Mouse (Mus musculus): ENCODE measurements around the gene Rbm7. TPM values are rescaled to one million over a fixed set of nuclear protein-coding genes. Genes with fewer than 3 reads are reported as not detected.
"Not testable (repeated sequence)": the region's sequence is repeated elsewhere in the genome, so short reads cannot be mapped to it uniquely, and the experiment has no call there.

The Rbm7 gene
- total and polyA plus RNA-seq, 3 experiments: 10.6 to 21.3 (median 20.6) TPM

- Histone ChIP-seq H3K27me3 (ENCODE audit: control insufficient read depth, insufficient read depth, low read length) (no peaks in the 10 kb centered on the region), H3K27ac (no peak overlapping the region), H3K4me3 (no peak overlapping the region), H3K9ac (ENCODE audit: low read depth, low read length) (no peak overlapping the region), H3K4me1 (ENCODE audit: control insufficient read depth, insufficient read depth, low read length) (peaks cover 1% of the 10 kb centered on the region), H3K36me3 (ENCODE audit: control insufficient read depth, insufficient read depth, low read length) (peaks cover 12% of the 10 kb centered on the region), H3K79me2 (replicated peaks; ENCODE audit: control insufficient read depth, insufficient read depth, low read length) (0 out of 2 replicates have a peak, but pooled peaks cover 2% of the 10 kb centered on the region)
- DNase-seq: no peak
- intact Hi-C loops (cut with DNase I): no loop called here
- 73% methylated on average over 10 of the region's 10 CpGs for WGBS
- no peak for TF ChIP-seq POLR2A (IDR thresholded peaks at IDR 0.05; ENCODE audit: insufficient read depth, low read depth, low read length)
- TF ChIP-seq CTCF (IDR thresholded peaks at IDR 0.05): no peak
- no peak for TF ChIP-seq EP300 (IDR thresholded peaks at IDR 0.05; ENCODE audit: insufficient read depth, low read depth, low read length)
Measured at GRCm38 (mm10) chr9:48476236-48477165, 18.6 kb downstream of the Rbm7 start.

GRCm38 (mm10) chr9:48474367-48474766 lies 20.7 kb downstream of the Rbm7 start:
- WGBS: 91% methylated on average over 9 of the region's 9 CpGs

GRCm38 (mm10) chr9:48473131-48473530 lies 22.0 kb downstream of the Rbm7 start:
- no peak for DNase-seq
- 93% methylated on average over 12 of the region's 12 CpGs for WGBS
- H3K4me1 ChIP-seq (ENCODE audit: control insufficient read depth, insufficient read depth, low read length): no peaks in the 10 kb centered on the region
- intact Hi-C loops (cut with DNase I): no loop called here
- H3K27ac ChIP-seq: no peak overlapping the region
- H3K27me3 ChIP-seq (ENCODE audit: control insufficient read depth, insufficient read depth, low read length): no peaks in the 10 kb centered on the region
- H3K36me3 ChIP-seq (ENCODE audit: control insufficient read depth, insufficient read depth, low read length): peaks cover 7% of the 10 kb centered on the region
- H3K79me2 ChIP-seq (replicated peaks; ENCODE audit: control insufficient read depth, insufficient read depth, low read length): no peaks in the 10 kb centered on the region
- no peak overlapping the region for H3K9ac ChIP-seq (ENCODE audit: low read depth, low read length)
- H3K4me3 ChIP-seq: no peak overlapping the region
- TF ChIP-seq EP300 (IDR thresholded peaks at IDR 0.05; ENCODE audit: insufficient read depth, low read depth, low read length): no peak
- no peak for TF ChIP-seq POLR2A (IDR thresholded peaks at IDR 0.05; ENCODE audit: insufficient read depth, low read depth, low read length)
- TF ChIP-seq CTCF (IDR thresholded peaks at IDR 0.05): no peak

More at GRCm38 (mm10) chr9:48474367-48474766, 20.7 kb downstream of the Rbm7 start:
- Histone ChIP-seq H3K79me2 (replicated peaks; ENCODE audit: control insufficient read depth, insufficient read depth, low read length) (no peaks in the 10 kb centered on the region), H3K4me3 (no peak overlapping the region), H3K9ac (ENCODE audit: low read depth, low read length) (no peak overlapping the region), H3K36me3 (ENCODE audit: control insufficient read depth, insufficient read depth, low read length) (peaks cover 12% of the 10 kb centered on the region), H3K4me1 (ENCODE audit: control insufficient read depth, insufficient read depth, low read length) (no peaks in the 10 kb centered on the region), H3K27ac (no peak overlapping the region), H3K27me3 (ENCODE audit: control insufficient read depth, insufficient read depth, low read length) (no peaks in the 10 kb centered on the region)
- TF ChIP-seq CTCF (IDR thresholded peaks at IDR 0.05): no peak
- DNase-seq: no peak
- intact Hi-C loops (cut with DNase I): no loop called here

- H3K4me3 ChIP-seq: no peak overlapping the region
- H3K4me1 ChIP-seq (ENCODE audit: control insufficient read depth, insufficient read depth, low read length): no peaks in the 10 kb centered on the region
- no peak overlapping the region for H3K9ac ChIP-seq (ENCODE audit: low read depth, low read length)
- H3K36me3 ChIP-seq (ENCODE audit: control insufficient read depth, insufficient read depth, low read length): peaks cover 7% of the 10 kb centered on the region
- 91% methylated on average over 15 of the region's 15 CpGs for WGBS
- DNase-seq: no peak
- no peaks in the 10 kb centered on the region for H3K27me3 ChIP-seq (ENCODE audit: control insufficient read depth, insufficient read depth, low read length)
- intact Hi-C loops (cut with DNase I): no loop called here
- no peaks in the 10 kb centered on the region for H3K79me2 ChIP-seq (replicated peaks; ENCODE audit: control insufficient read depth, insufficient read depth, low read length)
- TF ChIP-seq EP300 (IDR thresholded peaks at IDR 0.05; ENCODE audit: insufficient read depth, low read depth, low read length) (no peak), CTCF (IDR thresholded peaks at IDR 0.05) (no peak), POLR2A (IDR thresholded peaks at IDR 0.05; ENCODE audit: insufficient read depth, low read depth, low read length) (no peak)
- H3K27ac ChIP-seq: no peak overlapping the region
Measured at GRCm38 (mm10) chr9:48472441-48473025, 22.6 kb downstream of the Rbm7 start.

GRCm38 (mm10) chr9:48467471-48467870 lies 27.6 kb downstream of the Rbm7 start:
- not testable (repeated sequence) for H3K36me3 ChIP-seq (ENCODE audit: control insufficient read depth, insufficient read depth, low read length); H3K9ac ChIP-seq (ENCODE audit: low read depth, low read length); H3K79me2 ChIP-seq (replicated peaks; ENCODE audit: control insufficient read depth, insufficient read depth, low read length); H3K27me3 ChIP-seq (ENCODE audit: control insufficient read depth, insufficient read depth, low read length); H3K4me1 ChIP-seq (ENCODE audit: control insufficient read depth, insufficient read depth, low read length); H3K27ac ChIP-seq; DNase-seq; H3K4me3 ChIP-seq
- WGBS: 96% methylated on average over 5 of the region's 5 CpGs
- intact Hi-C loops (cut with DNase I): loop anchor here (1.0 to 5.0 kb wide), 5 partner anchors 92 to 425 kb away; no protein-coding TSS in a partner anchor

- no peaks in the 10 kb centered on the region for H3K27me3 ChIP-seq (ENCODE audit: control insufficient read depth, insufficient read depth, low read length)
- H3K27ac ChIP-seq: no peak overlapping the region
- peak; percentile 61 to 78 for DNase-seq
- WGBS: 57% methylated on average over 3 of the region's 3 CpGs
- H3K4me1 ChIP-seq (ENCODE audit: control insufficient read depth, insufficient read depth, low read length): no peaks in the 10 kb centered on the region
- intact Hi-C loops (cut with DNase I): loop anchor here (1.0 to 5.0 kb wide), 5 partner anchors 92 to 425 kb away; no protein-coding TSS in a partner anchor
- H3K9ac ChIP-seq (ENCODE audit: low read depth, low read length): no peak overlapping the region
- H3K36me3 ChIP-seq (ENCODE audit: control insufficient read depth, insufficient read depth, low read length): no peaks in the 10 kb centered on the region
- H3K4me3 ChIP-seq: no peak overlapping the region
- no peaks in the 10 kb centered on the region for H3K79me2 ChIP-seq (replicated peaks; ENCODE audit: control insufficient read depth, insufficient read depth, low read length)
- no peak for TF ChIP-seq EP300 (IDR thresholded peaks at IDR 0.05; ENCODE audit: insufficient read depth, low read depth, low read length)
- no peak for TF ChIP-seq POLR2A (IDR thresholded peaks at IDR 0.05; ENCODE audit: insufficient read depth, low read depth, low read length)
- no peak; the same call in 1 of the 2 replicates for TF ChIP-seq CTCF (IDR thresholded peaks at IDR 0.05)
Measured at GRCm38 (mm10) chr9:48466804-48467203, 28.3 kb downstream of the Rbm7 start.

Measured in heart, adult 2 months (tissue).